Mouse (Mus musculus) frontal cortex, adult (tissue): ENCODE results near the gene Rpl22.

ENCODE experiments used
- ATAC-seq: cut with Nextera tagmentation; 2 replicates; pipeline ENCODE4 v1.9.2; 2017; ENCODE audit warnings: mild to moderate bottlenecking, moderate library complexity, mixed read lengths; ENCODE audit not compliant: low TSS enrichment

Gene Rpl22

GRCm38 (mm10) chr4:152338419-152339292 lies 13.1 kb downstream of the Rpl22 start, which contains the start of gene Chd5:
Chd5 (plus strand) TSS chr4:152338651.
- ATAC-seq, result peak; percentile 66

- no peak; the same call in 1 of the 2 replicates for ATAC-seq
These were observed 13.8 kb downstream of the Rpl22 start for GRCm38 (mm10) chr4:152339293-152339790.

- ATAC-seq, result no peak
These were observed 15.2 kb downstream of the Rpl22 start for GRCm38 (mm10) chr4:152340584-152341284.

- ATAC-seq, result no peak
These were observed 17.8 kb downstream of the Rpl22 start for GRCm38 (mm10) chr4:152343296-152343695.

- no peak for ATAC-seq
These were observed 19.1 kb downstream of the Rpl22 start for GRCm38 (mm10) chr4:152344651-152345050.

- peak; percentile 55 for ATAC-seq
These were observed 19.8 kb downstream of the Rpl22 start for GRCm38 (mm10) chr4:152345120-152345889.

GRCm38 (mm10) chr4:152349837-152350381 lies 24.4 kb downstream of the Rpl22 start:
- ATAC-seq, result peak; percentile 32

- ATAC-seq, result peak; percentile 63
These were observed 25.3 kb downstream of the Rpl22 start for GRCm38 (mm10) chr4:152350722-152351421.

- ATAC-seq, result peak; percentile 16; the same call in 1 of the 2 replicates
These were observed 26.1 kb downstream of the Rpl22 start for GRCm38 (mm10) chr4:152351422-152352305.

GRCm38 (mm10) chr4:152353886-152354637 lies 28.5 kb downstream of the Rpl22 start:
- ATAC-seq, result no peak

- no peak for ATAC-seq
These were observed 30.1 kb downstream of the Rpl22 start for GRCm38 (mm10) chr4:152355672-152356071.

GRCm38 (mm10) chr4:152359700-152360099 lies 34.2 kb downstream of the Rpl22 start:
- ATAC-seq, result no peak

GRCm38 (mm10) chr4:152360855-152361254 lies 35.3 kb downstream of the Rpl22 start:
- ATAC-seq, result no peak

GRCm38 (mm10) chr4:152362180-152362579 lies 36.6 kb downstream of the Rpl22 start:
- ATAC-seq, result no peak

GRCm38 (mm10) chr4:152365228-152365627 lies 39.7 kb downstream of the Rpl22 start:
- ATAC-seq, result no peak

GRCm38 (mm10) chr4:152382528-152383252 lies 57.1 kb downstream of the Rpl22 start:
- peak; percentile 14; the same call in 1 of the 2 replicates for ATAC-seq
